Mouse (Mus musculus) T-helper 2 cell (primary cell): ENCODE measurements around the gene Sdk2.

Experiments used
- in situ Hi-C: fragments of 300-600 bp; cut with MboI, MseI; formaldehyde crosslinking; loops from one replicate; pipeline ENCODE4 v1.15.1; 2025; ENCODE audit warnings: high pct_unique_total_duplicates

Sdk2 gene

DNA sequence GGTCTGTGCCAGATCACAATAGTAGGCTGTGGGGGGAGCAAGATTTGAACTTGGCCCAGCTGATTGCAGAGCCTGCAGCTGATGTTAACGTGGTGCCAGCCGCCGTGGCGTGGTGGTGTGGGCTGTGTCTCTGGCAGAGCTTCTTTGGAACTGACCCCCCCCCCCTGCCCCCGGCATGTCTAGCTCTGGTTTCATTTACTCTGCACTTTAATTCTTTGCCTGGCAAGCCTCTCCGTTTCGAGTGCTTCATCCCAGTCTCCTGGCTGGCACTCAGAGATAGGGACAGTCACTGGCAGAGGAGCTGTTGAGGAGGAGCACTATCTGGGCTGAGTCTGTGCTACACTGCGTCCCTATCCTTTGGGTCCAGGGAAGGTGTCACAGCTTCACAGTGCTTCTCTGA lies 75.0 kb downstream of the Sdk2 start:
- in situ Hi-C loops: no loop called here

DNA sequence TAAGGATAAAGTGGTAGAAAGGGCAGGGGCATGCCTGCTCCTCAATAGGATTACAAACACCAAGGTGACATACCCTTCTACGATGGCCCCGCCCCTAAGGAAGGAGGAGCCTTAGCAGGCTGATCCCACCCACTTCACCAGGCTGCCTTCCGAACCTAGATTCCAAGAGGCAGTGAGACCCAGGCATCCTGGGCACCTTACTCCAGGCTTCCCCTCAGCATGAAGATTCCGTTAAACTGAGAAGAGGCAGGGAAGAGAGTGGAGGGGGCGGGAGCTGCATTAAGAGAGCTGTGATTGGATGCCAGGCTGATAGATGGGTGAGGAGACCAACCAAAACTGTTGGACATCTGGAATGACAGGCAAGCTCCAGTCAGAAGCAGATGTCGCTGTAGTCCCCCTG lies 76.4 kb downstream of the Sdk2 start:
- in situ Hi-C loops: no loop called here

DNA sequence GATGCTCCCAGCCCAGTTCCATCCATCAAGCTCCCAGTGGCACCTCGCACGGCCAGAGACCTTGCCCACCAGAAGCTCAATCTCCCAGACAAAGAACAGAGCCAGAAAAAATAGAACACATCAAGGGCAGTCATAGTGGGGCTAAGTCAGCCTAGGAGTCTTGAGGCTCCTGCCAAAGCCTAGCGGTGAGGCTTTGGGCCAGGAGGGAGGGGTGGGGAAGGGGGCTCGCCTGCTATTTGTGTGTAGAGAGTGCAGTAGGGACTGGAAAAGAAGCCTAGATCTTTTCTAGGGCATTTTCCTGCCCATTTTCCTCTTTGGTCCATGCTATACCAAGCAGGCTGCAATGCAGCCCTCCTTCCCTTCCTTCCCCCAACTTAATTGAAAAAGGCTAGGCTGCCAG lies 76.8 kb downstream of the Sdk2 start:
- in situ Hi-C loops: no loop called here

- in situ Hi-C loops: no loop called here
Measured at GRCm38 (mm10) chr11:113985826-113986416, 80.9 kb downstream of the Sdk2 start.

- in situ Hi-C loops: no loop called here
Measured at GRCm38 (mm10) chr11:113981732-113982503, 84.9 kb downstream of the Sdk2 start.

DNA sequence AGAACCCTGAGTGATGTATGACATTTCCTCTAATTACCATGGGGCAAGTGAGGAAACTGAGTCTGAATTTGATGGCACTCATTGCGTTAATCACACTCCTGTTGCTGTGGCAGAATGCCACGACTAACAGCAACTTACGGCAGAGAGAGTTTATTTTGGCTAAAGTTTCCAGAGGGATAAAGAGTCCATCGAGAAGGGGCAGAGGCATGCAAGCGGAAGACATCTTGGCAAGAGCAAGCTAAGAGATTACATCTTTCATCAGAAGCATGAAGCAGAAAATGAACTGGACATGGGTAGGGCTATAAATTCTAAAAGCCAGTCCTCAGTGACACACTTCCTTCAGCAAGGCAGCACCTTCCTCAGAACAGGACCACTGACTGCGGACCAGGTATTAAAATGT lies 85.8 kb downstream of the Sdk2 start:
- in situ Hi-C loops: no loop called here

GRCm38 (mm10) chr11:113978318-113978717 lies 88.5 kb downstream of the Sdk2 start:
- in situ Hi-C loops: no loop called here

- in situ Hi-C loops: no loop called here
Measured at GRCm38 (mm10) chr11:113975667-113975970, 91.2 kb downstream of the Sdk2 start.

- in situ Hi-C loops: no loop called here
Measured at GRCm38 (mm10) chr11:113974876-113975666, 91.8 kb downstream of the Sdk2 start.

DNA sequence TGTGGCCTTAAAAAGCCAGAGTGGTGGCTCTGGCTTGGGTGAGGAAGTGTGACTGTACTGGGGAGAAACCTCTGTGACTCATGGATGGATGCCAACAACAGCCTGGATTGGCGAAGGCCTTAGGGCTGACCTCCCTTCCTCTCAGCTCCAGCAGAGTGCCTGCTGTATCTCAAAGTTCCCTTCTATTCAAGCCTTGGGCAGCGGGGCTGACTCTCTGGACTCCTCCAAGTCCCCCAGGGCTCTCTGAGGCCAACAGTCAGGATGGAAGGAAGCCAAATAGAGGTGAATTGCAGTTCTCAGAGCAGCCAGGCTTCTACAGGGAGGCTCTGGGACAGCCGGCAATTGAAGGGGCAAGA lies 94.4 kb downstream of the Sdk2 start:
- in situ Hi-C loops: no loop called here

GRCm38 (mm10) chr11:113971609-113972516 lies 95.0 kb downstream of the Sdk2 start:
- in situ Hi-C loops: no loop called here

DNA sequence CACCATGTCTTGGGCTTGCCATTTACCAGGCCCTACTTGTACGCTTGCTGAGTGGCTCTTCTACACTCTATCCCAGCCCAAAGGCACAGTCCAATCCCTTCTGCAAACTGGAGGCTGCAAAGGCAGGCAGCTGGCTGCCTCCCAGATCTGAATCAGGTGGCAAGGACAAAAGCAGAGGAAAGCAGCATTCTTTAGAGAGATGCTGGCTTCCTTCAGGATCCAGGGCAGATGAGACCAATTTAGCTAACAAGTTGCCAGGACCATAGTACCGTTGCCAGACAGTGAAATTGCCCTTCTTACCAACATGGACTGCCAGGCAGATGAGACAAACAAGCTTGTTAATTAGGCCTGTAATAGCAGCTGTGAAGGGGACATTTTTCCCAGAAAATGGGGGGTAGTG lies 96.8 kb downstream of the Sdk2 start:
- in situ Hi-C loops: no loop called here

GRCm38 (mm10) chr11:113965214-113965613 lies 101.6 kb downstream of the Sdk2 start:
- in situ Hi-C loops: no loop called here

DNA sequence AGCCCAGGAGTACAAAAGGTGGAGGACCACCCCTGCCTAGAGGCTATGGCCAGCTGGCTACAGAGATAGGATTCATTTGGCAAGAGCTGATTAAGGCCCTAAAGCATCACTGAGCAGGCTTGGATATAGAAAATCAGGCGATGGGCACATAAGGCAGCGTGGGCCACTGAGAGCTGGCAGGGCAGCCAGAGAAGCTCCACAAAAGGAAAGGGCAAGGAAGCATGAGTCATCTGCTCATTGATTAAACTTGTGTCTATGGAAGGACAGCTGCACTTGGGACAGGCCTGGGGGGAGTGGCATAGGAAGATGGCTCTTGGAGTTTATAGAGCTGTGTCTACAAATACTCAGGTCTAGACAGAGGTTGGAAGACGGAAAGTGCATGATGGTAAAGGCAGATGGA lies 104.1 kb downstream of the Sdk2 start:
- in situ Hi-C loops: no loop called here

- in situ Hi-C loops: no loop called here
Measured at GRCm38 (mm10) chr11:113951616-113951988, 115.2 kb downstream of the Sdk2 start.

DNA sequence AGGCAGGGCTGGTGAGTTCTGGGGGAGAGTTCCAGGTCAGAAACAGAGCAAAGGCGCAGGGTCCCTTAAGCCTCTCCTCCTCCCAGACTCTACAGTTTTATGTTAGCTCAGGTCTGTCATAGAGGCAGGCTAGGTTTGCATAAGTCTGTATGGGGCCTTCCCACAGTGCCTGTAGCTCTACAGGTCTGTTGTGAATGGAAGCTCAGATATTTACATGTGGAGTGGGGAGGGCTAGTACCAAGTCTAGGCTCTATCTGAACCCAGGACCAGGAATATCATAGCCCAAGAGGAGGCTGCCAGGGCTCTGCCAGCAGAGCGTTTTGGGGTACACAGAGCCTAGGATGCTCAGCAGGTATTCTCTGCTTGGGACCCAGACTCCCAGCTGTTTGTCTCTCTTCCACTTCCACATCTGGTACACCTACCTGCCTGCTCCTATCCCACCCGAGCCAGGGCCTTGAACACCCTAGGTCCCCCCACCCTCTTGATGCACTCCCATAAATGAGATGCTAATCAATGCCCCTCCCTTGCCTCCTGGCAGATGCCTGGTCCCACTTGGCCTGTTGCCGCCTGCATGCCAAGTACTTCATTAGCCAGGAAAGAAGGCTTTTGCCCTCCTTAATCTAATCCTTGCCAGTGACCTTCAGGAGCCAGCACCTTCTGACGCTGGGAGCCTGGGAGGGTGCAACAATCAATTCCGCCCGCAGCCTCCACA lies 115.8 kb downstream of the Sdk2 start:
- in situ Hi-C loops: no loop called here

- in situ Hi-C loops: loop anchor here (5.0 kb wide), 1 partner anchor 76 kb away; no protein-coding TSS in a partner anchor
Measured at GRCm38 (mm10) chr11:113948676-113949075, 118.2 kb downstream of the Sdk2 start.

GRCm38 (mm10) chr11:113942101-113942735 lies 124.6 kb downstream of the Sdk2 start:
- in situ Hi-C loops: no loop called here

GRCm38 (mm10) chr11:113933678-113934077 lies 133.2 kb downstream of the Sdk2 start:
- in situ Hi-C loops: no loop called here

DNA sequence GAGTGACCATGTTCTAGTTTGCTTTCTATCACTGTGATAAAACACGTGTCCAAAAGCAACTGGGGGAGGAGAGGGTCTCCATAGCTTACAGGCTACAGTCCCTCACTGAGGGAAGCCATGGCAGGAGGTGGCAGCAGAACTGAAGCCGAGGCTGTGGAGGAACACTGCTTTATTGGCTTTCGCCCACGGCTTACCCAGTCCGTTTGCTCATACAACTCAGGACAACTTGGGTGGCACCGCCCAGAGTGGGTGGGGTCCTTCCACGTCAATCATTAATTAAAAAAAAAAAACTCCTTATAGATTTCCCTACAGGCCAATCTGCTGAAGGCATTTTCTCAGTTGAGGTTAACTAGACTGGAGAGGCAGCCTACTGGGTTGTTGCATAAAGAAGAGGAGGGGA lies 133.9 kb downstream of the Sdk2 start:
- in situ Hi-C loops: no loop called here

GRCm38 (mm10) chr11:113931701-113932100 lies 135.1 kb downstream of the Sdk2 start:
- in situ Hi-C loops: no loop called here
